In the genomic region with DNA sequence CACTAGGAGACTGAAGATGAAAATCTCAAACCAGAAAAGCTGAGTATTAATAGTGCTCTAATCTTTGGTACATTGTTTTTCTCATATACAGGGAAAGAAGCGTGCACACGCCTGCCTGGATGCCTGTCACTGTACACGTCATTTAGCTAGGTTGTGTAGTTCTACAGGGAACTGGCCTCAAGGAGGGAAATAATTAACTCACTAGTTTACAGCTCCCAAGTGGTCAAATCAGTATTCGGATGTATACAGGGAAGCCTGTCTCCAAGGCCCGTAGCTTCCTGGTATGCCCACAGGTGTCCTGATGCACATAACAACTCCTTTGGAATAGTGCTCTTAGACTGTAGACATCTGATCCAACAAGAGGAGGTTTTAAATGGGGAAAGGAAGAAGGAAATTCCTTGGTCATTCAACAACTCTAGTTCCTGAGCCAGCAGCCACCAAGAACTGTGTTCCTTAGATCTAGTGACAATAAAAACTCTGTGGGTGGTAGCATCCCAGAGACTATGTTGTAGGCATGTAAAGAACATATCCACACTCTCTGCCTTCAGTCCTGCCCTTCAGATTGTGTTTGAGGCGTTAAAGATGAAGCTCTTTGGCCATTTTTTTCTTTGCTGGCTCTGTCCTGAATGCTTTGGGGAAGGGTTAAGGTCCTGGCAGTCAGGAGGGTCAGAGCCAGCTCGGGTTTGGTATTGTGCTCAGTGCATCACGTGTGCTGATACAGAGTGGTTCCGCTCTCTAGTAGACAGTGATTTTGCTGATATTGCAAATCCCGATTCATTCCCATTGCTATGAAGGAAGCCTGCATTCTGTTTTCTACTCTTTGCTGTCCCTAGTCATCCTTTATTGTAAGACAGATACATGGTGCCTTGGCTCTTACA, we compare ENCODE assay signal across 25 mouse cellular contexts.
A peak's percentile ranks its signal among the peaks of the same experiment; 100 is the strongest.
DNase-seq lines count a peak whose midpoint lies in the region; ATAC-seq and TF ChIP-seq lines count a peak whose summit lies in the region.
"Had no signal": no experiment of that assay in that cellular context is flagged by ENCODE, and none has a peak within 500 bp of the region (broad histone marks: within the 10 kb centered on the region; RNA-seq: fewer than 3 reads in every experiment).

No protein-coding gene starts in this region.

- TF ChIP-seq CTCF in kidney, adult 2 months (conservative IDR thresholded peaks at IDR 0.05; ENCODE audit: insufficient read depth, insufficient read length, low read depth, low read length) = no peak

- no peaks in the 10 kb centered on the region for H3K9me3 ChIP-seq in neural tube, embryonic 13.5 days
- no peaks in the 10 kb centered on the region for H3K9me3 ChIP-seq in intestine, embryonic 16.5 days (ENCODE audit: control insufficient read depth, low read length)
- H3K9me3 ChIP-seq: forebrain, embryonic 10.5 days; limb, embryonic 13.5 days; liver, embryonic 13.5 days; neural tube, embryonic 12.5 days had no signal

- H3K4me2 ChIP-seq in neural tube, embryonic 13.5 days = no peak overlapping the region
- H3K4me2 ChIP-seq in intestine, embryonic 16.5 days (ENCODE audit: low read depth, low read length) = no peak overlapping the region
- H3K4me2 ChIP-seq: hindbrain, embryonic 14.5 days; limb, embryonic 13.5 days; liver, embryonic 13.5 days; lung, embryonic 14.5 days; neural tube, embryonic 12.5 days had no signal

- H3K27me3 ChIP-seq in kidney, adult 2 months (replicated peaks; ENCODE audit: control insufficient read depth, insufficient read depth, low read length) = no peaks in the 10 kb centered on the region
- no peaks in the 10 kb centered on the region for H3K27me3 ChIP-seq in neural tube, embryonic 13.5 days
- no peaks in the 10 kb centered on the region for H3K27me3 ChIP-seq in intestine, embryonic 16.5 days (replicated peaks; ENCODE audit: control insufficient read depth, insufficient read depth, low read length)
- H3K27me3 ChIP-seq: CH12.LX; limb, embryonic 13.5 days; liver, embryonic 13.5 days; neural tube, embryonic 12.5 days had no signal

- H3K36me3 ChIP-seq in kidney, adult 2 months (ENCODE audit: control insufficient read depth, insufficient read depth, low read length) = no peaks in the 10 kb centered on the region
- H3K36me3 ChIP-seq in neural tube, embryonic 13.5 days = no peaks in the 10 kb centered on the region
- no peaks in the 10 kb centered on the region for H3K36me3 ChIP-seq in intestine, embryonic 16.5 days (ENCODE audit: control insufficient read depth, insufficient read depth, low read length)
- H3K36me3 ChIP-seq: forebrain, embryonic 10.5 days; limb, embryonic 13.5 days; liver, embryonic 13.5 days; neural tube, embryonic 12.5 days had no signal

- TF ChIP-seq POLR2A in kidney, adult 2 months (IDR thresholded peaks at IDR 0.05; ENCODE audit: low read depth, low read length) = no peak

- DNase-seq in kidney, adult 2 months = peak; percentile 52
- no peak for DNase-seq in kidney, adult 18-20 months
- DNase-seq in neural tube, embryonic 10.5 days (ENCODE audit: extremely low spot score, low spot score) = no peak
- no peak for DNase-seq in embryo, embryonic 10.5 days (ENCODE audit: low spot score)
- DNase-seq in thymus, postnatal 4 days = no peak
- DNase-seq: adrenal gland, postnatal 14 days; B cell, adult 2 months; cerebellum, adult 2 months; cerebellum, postnatal 25 days; embryo, embryonic 11 days; gastrocnemius, postnatal 36 days; kidney, postnatal 4 days; layer of hippocampus, adult 9-11 months; liver, embryonic 13.5 days; lung, embryonic 14.5 days; midbrain, embryonic 14.5 days; right cerebral cortex, adult 18-20 months had no signal

- H3K27ac ChIP-seq in kidney, adult 2 months (ENCODE audit: insufficient read depth, low read depth, low read length) = no peak overlapping the region
- no peak overlapping the region for H3K27ac ChIP-seq in neural tube, embryonic 13.5 days (replicated peaks)
- peak overlapping the region; percentile 73 for H3K27ac ChIP-seq in intestine, embryonic 16.5 days (ENCODE audit: low read length)
- H3K27ac ChIP-seq: forebrain, embryonic 10.5 days; hindbrain, embryonic 14.5 days; limb, embryonic 13.5 days; liver, embryonic 13.5 days; neural tube, embryonic 12.5 days had no signal

- H3K4me3 ChIP-seq in kidney, adult 2 months (ENCODE audit: insufficient read depth, low read depth, low read length) = no peak overlapping the region
- no peak overlapping the region for H3K4me3 ChIP-seq in neural tube, embryonic 13.5 days
- H3K4me3 ChIP-seq in intestine, embryonic 16.5 days (ENCODE audit: low read length) = no peak overlapping the region
- H3K4me3 ChIP-seq: forebrain, embryonic 10.5 days; limb, embryonic 13.5 days; liver, embryonic 13.5 days; neural tube, embryonic 12.5 days had no signal

- WGBS in kidney, adult 2 months = 55% methylated on average over 10 of the region's 10 CpGs
- WGBS in neural tube, embryonic 13.5 days = 64% methylated on average over 10 of the region's 10 CpGs
- WGBS in intestine, embryonic 16.5 days = 71% methylated on average over 10 of the region's 10 CpGs

- no peak overlapping the region for H3K9ac ChIP-seq in neural tube, embryonic 13.5 days
- H3K9ac ChIP-seq in intestine, embryonic 16.5 days (ENCODE audit: low read depth, low read length) = no peak overlapping the region
- H3K9ac ChIP-seq: hindbrain, embryonic 14.5 days; limb, embryonic 13.5 days; liver, embryonic 13.5 days; lung, embryonic 14.5 days; neural tube, embryonic 12.5 days had no signal

- peaks cover 11% of the 10 kb centered on the region for H3K4me1 ChIP-seq in kidney, adult 2 months (ENCODE audit: control insufficient read depth, insufficient read depth, low read length)
- H3K4me1 ChIP-seq in neural tube, embryonic 13.5 days (replicated peaks) = peaks cover 30% of the 10 kb centered on the region
- peaks cover 11% of the 10 kb centered on the region; the same call in 1 of the 2 replicates for H3K4me1 ChIP-seq in intestine, embryonic 16.5 days (ENCODE audit: control insufficient read depth, insufficient read depth, low read length)
- H3K4me1 ChIP-seq: forebrain, embryonic 10.5 days; neural tube, embryonic 12.5 days had no signal

- ATAC-seq in neural tube, embryonic 13.5 days (ENCODE audit: low read depth) = peak; percentile 40; the same call in 1 of the 2 replicates
- ATAC-seq in intestine, embryonic 16.5 days = peak; percentile 88
- ATAC-seq: forebrain, embryonic 16.5 days had no signal
